Mouse (Mus musculus) intestine, embryonic 15.5 days (tissue): ENCODE measurements around the gene Bcl7c. TPM values are rescaled to one million over a fixed set of nuclear protein-coding genes. Genes with fewer than 3 reads are reported as not detected.
A peak's percentile ranks its signal among the peaks of the same experiment; 100 is the strongest.

ENCODE experiments used
- ATAC-seq: fragments of 200-750 bp; cut with Nextera tagmentation; 2 replicates; pipeline ENCODE4 v1.8.0; 2017; ENCODE audit warnings: moderate TSS enrichment, moderate library complexity
- H3K27ac ChIP-seq: fragments of 300-500 bp; sonication (generic); 2 replicates; pipeline ENCODE4 v1.5.1; 2015; ENCODE audit warnings: mild to moderate bottlenecking, inconsistent platforms
- H3K27me3 ChIP-seq: fragments of 300-500 bp; sonication (generic); replicated peaks from 2 replicates; pipeline ENCODE4 v1.6.1; 2015; ENCODE audit warnings: inconsistent platforms
- H3K36me3 ChIP-seq: fragments of 300-500 bp; sonication (generic); 2 replicates; pipeline ENCODE4 v1.6.1; 2015; ENCODE audit warnings: inconsistent platforms
- H3K4me1 ChIP-seq: fragments of 300-500 bp; sonication (generic); replicated peaks from 2 replicates; pipeline ENCODE4 v1.6.1; 2015; ENCODE audit warnings: inconsistent platforms
- H3K4me2 ChIP-seq: fragments of 300-500 bp; sonication (generic); replicated peaks from 2 replicates; pipeline ENCODE4 v1.6.1; 2015; ENCODE audit warnings: mild to moderate bottlenecking, inconsistent platforms
- H3K4me3 ChIP-seq: fragments of 300-500 bp; sonication (generic); replicated peaks from 2 replicates; pipeline ENCODE4 v1.5.1; 2015; ENCODE audit warnings: inconsistent platforms
- H3K9ac ChIP-seq: fragments of 300-500 bp; sonication (generic); 2 replicates; pipeline ENCODE4 v1.6.1; 2015; ENCODE audit warnings: inconsistent platforms
- H3K9me3 ChIP-seq: fragments of 300-500 bp; sonication (generic); 2 replicates; pipeline ENCODE4 v1.6.1; 2016; ENCODE audit warnings: inconsistent platforms
- WGBS: fragments of 180-500 bp; shearing (Covaris S2); methylation state at CpG from one replicate; pipeline ENCODE4 v1.1.7; 2015; 5-methylcytosine and 5-hydroxymethylcytosine counted together
- microRNA counts: library from miRNA; unstranded; fragments of <30 nt; microRNA quantifications from one replicate; lab custom pipeline; 2016
- polyA plus RNA-seq: library from polyadenylated mRNA; unstranded; fragments of >200 nt; fragmentation: Nextera tagmentation; extraction: Ambion mirVana; gene quantifications from 2 replicates; pipeline ENCODE4 v1.2.1, GENCODE M21; 2015

The Bcl7c gene
- polyA plus RNA-seq, 1 experiment from 2014 or later: 52.8 TPM

DNA sequence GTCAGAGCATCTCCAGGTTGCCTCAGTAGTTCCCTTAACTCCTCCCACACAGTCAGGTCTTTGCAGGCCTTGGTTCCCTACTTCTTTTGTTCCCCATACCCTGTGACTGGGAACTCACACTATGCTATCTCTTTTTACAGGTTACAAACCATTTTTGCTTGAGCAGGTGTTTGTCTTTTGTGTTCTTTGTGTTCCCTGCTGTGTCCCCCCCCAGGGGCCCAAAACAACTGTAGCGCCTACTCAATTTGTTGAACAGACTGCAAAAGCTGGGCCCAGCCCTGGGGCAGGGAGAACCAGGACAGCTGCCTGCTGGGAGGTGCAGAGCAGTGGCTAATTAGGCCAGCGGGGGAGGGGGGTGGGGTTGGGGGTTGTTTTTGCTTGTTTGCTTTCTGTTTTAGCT, 90.8 kb downstream of the Bcl7c start:
- Histone ChIP-seq H3K4me1 (peaks cover 10% of the 10 kb centered on the region), H3K27me3 (no peaks in the 10 kb centered on the region), H3K27ac (no peak overlapping the region), H3K36me3 (no peaks in the 10 kb centered on the region), H3K4me3 (no peak overlapping the region), H3K9ac (no peak overlapping the region), H3K9me3 (no peaks in the 10 kb centered on the region), H3K4me2 (no peak overlapping the region)
- WGBS: 61% methylated on average over 2 of the region's 2 CpGs
- no peak for ATAC-seq

- no peak for ATAC-seq
- H3K9me3 ChIP-seq: no peaks in the 10 kb centered on the region
- H3K27ac ChIP-seq: no peak overlapping the region
- WGBS: 63% methylated on average over 1 of the region's 1 CpGs
- peaks cover 10% of the 10 kb centered on the region for H3K36me3 ChIP-seq
- H3K9ac ChIP-seq: no peak overlapping the region
- no peak overlapping the region for H3K4me3 ChIP-seq
- H3K4me2 ChIP-seq: no peak overlapping the region
- H3K27me3 ChIP-seq: no peaks in the 10 kb centered on the region
- peaks cover 10% of the 10 kb centered on the region for H3K4me1 ChIP-seq
Measured at GRCm38 (mm10) chr7:127616881-127617280, 91.9 kb downstream of the Bcl7c start.

DNA sequence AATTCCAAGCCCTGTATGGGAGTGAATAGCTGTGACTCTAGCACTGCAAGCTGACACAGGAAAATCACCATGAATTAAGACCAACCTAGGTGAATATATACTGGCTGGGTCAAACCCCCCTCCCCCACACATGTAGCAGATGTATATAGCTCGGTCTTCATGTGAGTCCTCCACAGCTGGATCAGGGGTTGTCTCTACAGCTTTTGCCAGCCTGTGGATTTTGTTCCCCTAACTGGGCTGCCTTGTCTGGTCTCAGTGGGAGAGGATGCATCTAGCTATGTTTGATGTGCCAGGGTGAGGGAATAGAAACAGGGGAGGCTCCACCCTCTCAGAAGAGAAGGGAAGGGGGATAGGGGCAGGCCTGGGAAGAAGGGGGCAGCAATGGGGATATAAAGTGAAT, 92.4 kb downstream of the Bcl7c start:
- no peak for ATAC-seq
- peaks cover 10% of the 10 kb centered on the region for H3K4me1 ChIP-seq
- H3K27me3 ChIP-seq: no peaks in the 10 kb centered on the region
- peaks cover 16% of the 10 kb centered on the region for H3K36me3 ChIP-seq
- H3K4me2 ChIP-seq: no peak overlapping the region
- H3K4me3 ChIP-seq: no peak overlapping the region
- H3K9me3 ChIP-seq: no peaks in the 10 kb centered on the region
- no peak overlapping the region for H3K27ac ChIP-seq
- WGBS: 62% methylated on average over 1 of the region's 1 CpGs
- H3K9ac ChIP-seq: no peak overlapping the region

DNA sequence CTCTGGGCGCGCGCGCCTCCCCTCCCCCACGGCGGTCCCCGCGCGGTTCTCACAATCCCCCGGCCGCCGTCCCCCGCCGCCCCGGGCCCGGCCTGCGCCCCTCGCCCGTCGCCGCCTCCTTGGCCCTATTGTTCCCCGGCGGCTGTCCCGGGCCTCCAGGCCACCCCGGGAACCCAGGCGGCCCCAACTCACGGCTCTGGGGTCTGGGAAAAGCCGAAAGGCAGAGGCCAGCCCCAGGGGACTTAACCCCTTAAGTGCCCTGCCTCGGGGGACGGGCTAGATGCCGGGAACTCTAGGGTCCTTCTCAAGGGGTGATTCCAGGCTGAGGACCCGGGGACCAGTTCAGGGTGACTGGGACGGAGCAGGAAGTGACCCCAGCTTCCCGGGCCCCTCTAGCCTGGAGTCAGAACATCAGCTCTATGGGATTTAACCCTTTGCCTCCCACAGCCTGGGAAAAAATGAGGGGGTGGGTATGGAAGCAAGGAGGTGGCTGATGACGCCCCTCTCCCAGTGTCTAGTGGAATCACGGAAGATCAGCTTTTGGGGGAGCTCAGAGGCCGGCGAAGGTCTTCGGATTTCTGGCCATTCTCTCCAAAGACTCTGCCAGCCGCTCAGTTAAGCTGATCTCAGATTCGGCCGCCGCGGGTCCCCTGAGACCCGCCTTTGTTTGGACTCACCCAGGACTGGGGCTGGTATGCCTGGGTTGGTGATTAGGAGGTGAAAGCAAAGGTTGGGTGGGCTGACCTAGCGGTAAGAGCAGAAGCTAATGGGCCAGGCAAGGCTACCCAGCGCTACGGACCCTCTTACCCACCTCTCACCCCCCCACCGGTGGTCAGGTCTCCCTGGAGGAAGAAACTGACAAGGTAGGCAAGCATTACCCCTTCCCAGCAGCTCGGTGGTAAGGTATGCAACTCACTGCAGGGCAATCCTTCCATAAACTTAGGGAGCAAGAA, 93.6 kb downstream of the Bcl7c start, which contains the start of gene Zfp629:
Zfp629 (minus strand) TSS at position 907 of the 953 bp plus-strand sequence.
- H3K4me1 ChIP-seq: peaks cover 10% of the 10 kb centered on the region
- peak within 1 kb of the TSS; percentile 84 for H3K27ac ChIP-seq
- H3K4me2 ChIP-seq: peak within 1 kb of the TSS; percentile 79
- H3K27me3 ChIP-seq: no peaks in the 10 kb centered on the region
- H3K9ac ChIP-seq: peak within 1 kb of the TSS; percentile 94
- WGBS: 1% methylated on average over 49 of the region's 50 CpGs
- H3K36me3 ChIP-seq: peaks cover 28% of the 10 kb centered on the region
- H3K4me3 ChIP-seq: peak within 1 kb of the TSS; percentile 98
- H3K9me3 ChIP-seq: no peaks in the 10 kb centered on the region
- ATAC-seq: peak; percentile 90

- peak overlapping the region; percentile 98 for H3K4me3 ChIP-seq
- peaks cover 34% of the 10 kb centered on the region for H3K36me3 ChIP-seq
- peaks cover 10% of the 10 kb centered on the region for H3K4me1 ChIP-seq
- H3K27ac ChIP-seq: peak overlapping the region; percentile 84
- H3K27me3 ChIP-seq: no peaks in the 10 kb centered on the region
- no peaks in the 10 kb centered on the region for H3K9me3 ChIP-seq
- H3K4me2 ChIP-seq: peak overlapping the region; percentile 79
- peak overlapping the region; percentile 94 for H3K9ac ChIP-seq
- ATAC-seq: peak; percentile 86
- under 1% methylated on average over 40 of the region's 44 CpGs for WGBS
Measured at GRCm38 (mm10) chr7:127614511-127614890, 94.2 kb downstream of the Bcl7c start.

DNA sequence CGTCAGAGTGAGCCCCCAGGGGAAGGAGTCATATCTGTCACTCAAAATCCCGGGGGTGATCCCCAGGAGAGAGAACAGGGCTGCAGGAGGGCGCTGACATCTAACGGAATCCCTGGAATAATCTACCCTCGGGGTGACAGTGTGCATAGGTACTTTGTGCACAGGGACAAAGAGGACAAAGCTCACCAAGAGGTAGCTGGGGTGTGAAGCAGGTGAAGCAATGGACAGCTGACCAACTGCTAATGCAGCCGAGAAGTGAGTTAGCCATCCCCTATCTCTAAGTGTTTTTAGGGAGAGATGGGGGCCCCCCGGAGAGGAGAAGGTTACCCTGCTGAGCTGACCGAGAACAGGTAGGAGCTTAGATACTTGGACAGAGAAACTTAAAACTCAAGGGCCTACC, 94.6 kb downstream of the Bcl7c start:
- no peaks in the 10 kb centered on the region for H3K27me3 ChIP-seq
- H3K4me3 ChIP-seq: peak overlapping the region; percentile 98
- H3K4me1 ChIP-seq: peaks cover 10% of the 10 kb centered on the region
- WGBS: 18% methylated on average over 8 of the region's 8 CpGs
- ATAC-seq: 0 out of 2 replicates have a peak, but pooled peaks have one; percentile 22
- peaks cover 38% of the 10 kb centered on the region for H3K36me3 ChIP-seq
- H3K27ac ChIP-seq: peak overlapping the region; percentile 84; the same call in 1 of the 2 replicates
- H3K9ac ChIP-seq: peak overlapping the region; percentile 94
- H3K4me2 ChIP-seq: peak overlapping the region; percentile 79
- H3K9me3 ChIP-seq: no peaks in the 10 kb centered on the region

GRCm38 (mm10) chr7:127613501-127613900, 95.2 kb downstream of the Bcl7c start:
- H3K36me3 ChIP-seq: peaks cover 44% of the 10 kb centered on the region
- H3K4me3 ChIP-seq: peak overlapping the region; percentile 98; the same call in 1 of the 2 replicates
- WGBS: 85% methylated on average over 8 of the region's 8 CpGs
- peaks cover 10% of the 10 kb centered on the region for H3K4me1 ChIP-seq
- H3K4me2 ChIP-seq: peak overlapping the region; percentile 79
- H3K27me3 ChIP-seq: no peaks in the 10 kb centered on the region
- ATAC-seq: no peak
- H3K9ac ChIP-seq: 0 out of 2 replicates have a peak overlapping the region, but pooled peaks have one; percentile 94
- H3K9me3 ChIP-seq: no peaks in the 10 kb centered on the region
- no peak overlapping the region for H3K27ac ChIP-seq

- no peak for ATAC-seq
- no peak overlapping the region for H3K9ac ChIP-seq
- H3K4me3 ChIP-seq: no peak overlapping the region
- H3K9me3 ChIP-seq: no peaks in the 10 kb centered on the region
- H3K4me2 ChIP-seq: no peak overlapping the region
- peaks cover 49% of the 10 kb centered on the region for H3K36me3 ChIP-seq
- H3K27ac ChIP-seq: no peak overlapping the region
- peaks cover 10% of the 10 kb centered on the region for H3K4me1 ChIP-seq
- H3K27me3 ChIP-seq: no peaks in the 10 kb centered on the region
- 97% methylated on average over 26 of the region's 26 CpGs for WGBS
Measured at GRCm38 (mm10) chr7:127611561-127611960, 97.2 kb downstream of the Bcl7c start.

MicroRNAs within 50 kb of the gene (microRNA counts, 519-probe panel; counts per million panel counts)
- 2,005 counts per million, percentile 45 among the panel's probes with 10 or more counts for microRNA mmu-miR-762 (lab: Ali Mortazavi, UCI)

Other genes with a start within 250 kb of the Bcl7c start
- gene Prr14, start 249.3 kb downstream of the Bcl7c start, polyA plus RNA-seq: 36.0 and 37.4 TPM in 2 replicates
- 8.9 and 9.2 TPM in 2 replicates for gene Fbrs, start 229.7 kb downstream of the Bcl7c start, polyA plus RNA-seq
- 37.6 and 37.9 TPM in 2 replicates for gene Srcap, start 196.9 kb downstream of the Bcl7c start, polyA plus RNA-seq
- 11.5 and 12.3 TPM in 2 replicates for gene Gm42715, start 189.3 kb downstream of the Bcl7c start, polyA plus RNA-seq
- gene Tmem265, start 147.5 kb downstream of the Bcl7c start, polyA plus RNA-seq: 5.5 and 5.6 TPM in 2 replicates
- 34.3 TPM in 2 replicates for gene Phkg2, start 135.6 kb downstream of the Bcl7c start, polyA plus RNA-seq
- 4.1 and 4.9 TPM in 2 replicates for gene Ccdc189, start 120.3 kb downstream of the Bcl7c start, polyA plus RNA-seq
- gene Rnf40, start 120.2 kb downstream of the Bcl7c start, polyA plus RNA-seq: 37.4 and 37.7 TPM in 2 replicates
- 8.8 and 9.4 TPM in 2 replicates for gene Zfp629, start 93.1 kb downstream of the Bcl7c start, polyA plus RNA-seq
- gene Ctf1, start 3.8 kb upstream of the Bcl7c start, polyA plus RNA-seq: 9.4 and 10.5 TPM in 2 replicates
- 0.13 and 0.29 TPM in 2 replicates for gene Ctf2, start 23.2 kb upstream of the Bcl7c start, polyA plus RNA-seq
- 3.2 and 4.3 TPM in 2 replicates for gene Fbxl19, start 35.6 kb upstream of the Bcl7c start, polyA plus RNA-seq
- 22.9 and 25.5 TPM in 2 replicates for gene Orai3, start 60.9 kb upstream of the Bcl7c start, polyA plus RNA-seq
- 15.2 and 17.4 TPM in 2 replicates for gene Setd1a, start 67.7 kb upstream of the Bcl7c start, polyA plus RNA-seq
- gene Gm49388, start 76.7 kb upstream of the Bcl7c start, polyA plus RNA-seq: not detected in 2 replicates
- 28.0 and 31.2 TPM in 2 replicates for gene Hsd3b7, start 91.7 kb upstream of the Bcl7c start, polyA plus RNA-seq
- gene Stx4a, start 115.4 kb upstream of the Bcl7c start, polyA plus RNA-seq: 40.6 and 40.7 TPM in 2 replicates
- gene Stx1b, start 115.6 kb upstream of the Bcl7c start, polyA plus RNA-seq: 3.2 and 3.4 TPM in 2 replicates
- 8.6 and 9.6 TPM in 2 replicates for gene Zfp646, start 167.3 kb upstream of the Bcl7c start, polyA plus RNA-seq
- gene Zfp668, start 167.9 kb upstream of the Bcl7c start, polyA plus RNA-seq: 15.5 and 15.6 TPM in 2 replicates
- gene Prss53, start 182.0 kb upstream of the Bcl7c start, polyA plus RNA-seq: 1.7 and 2.3 TPM in 2 replicates
- not detected in 2 replicates for gene Gm21974, start 186.5 kb upstream of the Bcl7c start, polyA plus RNA-seq
- 203 and 241 TPM in 2 replicates for gene Vkorc1, start 186.7 kb upstream of the Bcl7c start, polyA plus RNA-seq
- 158 and 180 TPM in 2 replicates for gene Bckdk, start 195.1 kb upstream of the Bcl7c start, polyA plus RNA-seq
- 31.7 and 32.3 TPM in 2 replicates for gene Kat8, start 203.6 kb upstream of the Bcl7c start, polyA plus RNA-seq
- 58.5 and 67.5 TPM in 2 replicates for gene Prss8, start 221.2 kb upstream of the Bcl7c start, polyA plus RNA-seq
- 8.2 and 9.6 TPM in 2 replicates for gene Prss36, start 237.8 kb upstream of the Bcl7c start, polyA plus RNA-seq